Mouse (Mus musculus) bone marrow macrophage, adult 2 months (primary cell): ENCODE measurements around the gene Pabpc4.

Source experiments
- CTCF ChIP-seq: IDR thresholded peaks from 2 replicates; pipeline ENCODE4 v1.5.1; 2012; ENCODE audit warnings: low read depth, mild to moderate bottlenecking, low read length, moderate library complexity
- POLR2A ChIP-seq: IDR thresholded peaks from 2 replicates; pipeline ENCODE4 v1.6.1; 2012; ENCODE audit warnings: mild to moderate bottlenecking, low read depth, low read length, borderline replicate concordance

DNA sequence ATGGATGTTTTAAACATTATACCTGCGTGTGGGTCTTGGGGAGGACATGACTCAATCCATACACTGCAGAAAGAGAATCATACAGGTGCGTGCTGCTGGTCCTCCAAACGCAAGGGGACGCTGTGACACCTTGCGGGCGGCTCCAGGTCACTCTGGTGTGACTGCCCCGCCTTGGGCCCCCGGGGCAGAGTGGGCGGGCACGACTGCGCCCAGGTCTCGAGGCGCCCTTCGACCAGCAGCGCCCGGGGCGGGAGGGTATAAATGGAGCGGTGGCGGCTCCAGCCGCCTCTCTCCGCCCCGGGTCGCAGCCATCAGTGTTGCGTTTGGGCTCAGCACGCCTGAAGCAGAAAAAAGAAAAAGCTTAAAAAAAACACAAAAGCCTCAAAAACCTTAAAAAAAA lies 20.3 kb downstream of the Pabpc4 start:
- TF ChIP-seq CTCF (peak; percentile 28; the same call in 1 of the 2 replicates), POLR2A (no peak; the same call in 1 of the 2 replicates)
